Mouse (Mus musculus): ENCODE measurements around the gene Lcn9.
"Not testable (repeated sequence)": the region's sequence is repeated elsewhere in the genome, so short reads cannot be mapped to it uniquely, and the experiment has no call there.

Gene Lcn9

DNA sequence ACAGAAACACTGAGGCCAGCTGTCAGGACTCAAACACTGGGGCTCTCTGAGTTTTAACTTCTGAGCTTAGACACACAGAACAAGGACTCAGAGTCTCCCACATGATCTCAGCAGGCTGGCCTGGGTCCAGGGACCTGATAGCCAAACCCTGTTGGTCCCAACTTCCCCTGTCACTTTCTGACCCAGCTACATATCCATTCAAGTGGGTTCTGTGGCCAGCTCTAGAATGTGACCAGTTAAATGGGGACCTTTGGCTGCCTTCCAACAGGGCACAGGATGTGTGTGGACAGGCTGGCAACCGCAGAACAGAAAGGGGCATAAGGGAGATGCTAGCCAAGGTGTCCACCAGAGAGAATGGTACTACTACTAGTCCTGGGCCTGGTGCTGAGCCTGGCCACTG lies at the start of gene Lcn9:
Lcn9 (plus strand) TSS at position 348 of the 400 bp plus-strand sequence.
- DNase-seq, result peak; percentile 21

DNA sequence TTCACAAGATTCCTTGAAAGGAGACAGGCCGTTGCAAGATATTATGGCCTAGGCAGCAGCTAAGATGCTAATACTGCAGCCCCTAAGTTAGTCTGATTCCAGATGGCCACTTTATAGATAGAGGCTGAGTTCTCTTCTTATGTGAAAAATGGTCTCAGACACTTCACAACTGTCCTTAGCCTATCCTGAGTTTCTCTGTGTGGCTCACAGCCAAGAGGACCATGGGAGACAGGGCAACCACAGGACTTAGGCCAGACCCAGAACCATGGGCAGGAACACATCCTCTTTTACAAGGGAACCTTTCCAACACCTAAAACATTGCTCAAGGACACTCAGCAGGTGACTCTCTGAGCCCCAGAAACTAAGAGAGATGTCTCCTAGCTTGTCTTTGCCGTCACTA lies 49.4 kb upstream of the Lcn9 start:
- no peak for DNase-seq

DNA sequence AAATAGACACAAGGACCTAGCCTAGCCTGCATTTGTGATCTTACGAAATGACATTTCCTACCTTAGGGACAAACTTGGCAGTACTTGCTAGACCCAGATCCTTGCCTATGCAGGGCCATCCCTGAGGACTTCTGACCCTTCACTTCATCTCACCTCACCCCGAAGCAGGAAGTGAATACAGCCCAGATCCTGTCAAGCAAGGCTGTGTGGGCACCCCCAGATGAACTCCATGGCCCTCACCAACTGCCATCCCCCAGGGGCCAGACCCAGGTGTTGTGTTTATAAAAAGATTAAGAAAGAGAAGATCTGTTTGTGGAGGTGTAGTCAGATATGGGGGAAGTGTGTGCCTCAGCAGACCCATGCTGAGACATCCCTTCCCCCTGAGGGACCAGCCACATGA lies 48.3 kb upstream of the Lcn9 start:
- DNase-seq, result no peak

DNA sequence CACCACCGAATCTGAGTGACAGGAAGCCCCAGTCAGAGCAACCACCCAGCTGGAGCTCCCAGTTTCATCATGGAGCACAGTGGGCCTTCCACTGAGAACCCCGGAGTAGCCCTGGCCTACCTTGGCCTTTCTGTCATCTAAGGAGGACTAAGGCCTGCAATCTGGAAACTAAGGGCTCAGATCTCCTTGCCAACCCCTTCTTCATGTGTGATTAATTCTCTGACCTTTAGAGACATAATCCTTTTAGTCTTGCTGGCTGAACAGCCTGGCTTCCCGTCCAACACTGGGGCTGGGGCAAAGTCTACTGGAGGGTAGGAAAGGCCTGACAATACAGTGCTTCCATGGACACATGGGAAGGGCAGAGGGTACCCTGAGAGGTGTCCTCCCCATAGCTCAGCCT lies 47.0 kb upstream of the Lcn9 start:
- DNase-seq, result no peak

DNA sequence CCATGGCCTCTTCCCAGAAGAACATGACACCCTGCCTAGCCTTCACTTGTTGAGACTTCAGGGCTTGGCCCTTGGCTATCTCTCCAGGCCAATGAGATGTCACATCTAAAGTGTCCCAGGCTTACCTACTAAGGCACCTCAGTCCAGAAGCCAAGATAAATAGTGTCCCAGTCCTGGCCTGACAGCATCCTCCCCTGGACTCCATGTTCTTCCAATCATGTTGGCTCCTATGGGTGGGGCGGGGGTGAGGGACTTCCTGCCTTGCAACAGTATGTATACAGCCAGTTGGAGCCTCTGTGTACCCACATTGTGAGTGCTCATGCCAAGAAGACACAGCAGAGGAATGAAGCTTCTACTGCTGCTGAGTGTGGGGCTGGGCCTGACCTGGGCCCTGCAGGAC lies 46.2 kb upstream of the Lcn9 start, which contains the start of gene Lcn11:
Lcn11 (plus strand) TSS at position 301 of the 400 bp plus-strand sequence.
- DNase-seq, result no peak

DNA sequence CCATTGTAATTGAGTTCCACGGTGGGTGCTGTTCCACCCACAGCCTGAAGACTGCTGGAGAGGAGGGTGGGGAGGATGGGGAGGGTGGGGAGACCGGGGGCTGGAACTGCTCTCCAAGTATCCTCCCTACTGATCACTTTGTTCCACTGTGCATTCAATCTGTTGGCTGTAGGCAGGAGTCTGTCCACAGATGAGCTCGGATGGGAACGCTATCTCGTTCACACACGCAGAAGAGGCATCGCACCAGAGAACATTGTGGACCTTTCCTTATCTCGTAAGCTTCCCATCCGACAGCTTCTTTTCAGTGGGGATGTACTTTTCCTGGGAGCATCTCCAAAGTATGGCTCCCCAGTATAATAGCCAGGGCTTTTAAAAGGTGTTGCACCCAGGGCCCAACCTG lies 43.9 kb upstream of the Lcn9 start:
- no peak for DNase-seq

DNA sequence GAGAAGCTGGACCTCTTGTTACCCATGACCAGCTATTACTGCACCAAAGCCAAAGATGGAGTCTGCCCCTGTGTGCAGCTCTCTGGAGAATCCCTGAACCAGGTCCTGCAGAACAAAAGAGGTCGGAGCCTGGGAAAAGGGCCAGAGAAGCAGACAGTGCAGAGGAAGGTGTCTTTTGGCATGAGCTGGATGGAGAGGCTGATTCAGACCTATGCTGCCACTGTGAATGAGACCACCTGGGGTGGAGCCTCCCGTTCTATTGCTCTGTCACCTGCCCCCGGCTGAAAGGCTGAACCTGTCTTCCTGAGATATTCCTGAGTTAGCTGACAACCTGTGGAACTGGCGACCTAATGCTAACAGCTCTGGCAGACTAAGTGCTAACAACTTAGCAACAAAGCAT lies 42.0 kb upstream of the Lcn9 start:
- no peak for DNase-seq

DNA sequence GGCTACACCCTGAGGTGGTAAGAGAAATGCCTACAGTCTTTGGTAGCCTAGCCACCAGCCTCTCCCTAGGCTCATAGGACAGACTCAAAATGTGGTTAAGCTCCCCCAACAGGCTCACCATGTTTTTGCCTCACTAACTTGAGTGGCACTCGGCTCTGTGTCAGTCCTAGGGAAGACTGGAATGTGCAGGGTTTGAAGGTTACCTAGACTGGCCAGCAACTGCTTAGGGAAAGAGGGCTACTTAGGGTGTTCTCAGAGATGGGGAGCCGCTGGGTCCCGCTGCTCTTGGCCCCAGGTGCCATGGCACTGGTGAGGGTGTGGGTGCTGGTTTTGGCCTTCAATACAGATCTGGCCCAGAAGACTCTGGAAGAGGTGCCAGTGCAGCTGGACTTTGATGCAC lies 41.0 kb upstream of the Lcn9 start, which contains the start of gene Gm13539:
Gm13539 (plus strand) TSS at position 301 of the 400 bp plus-strand sequence.
- no peak for DNase-seq

DNA sequence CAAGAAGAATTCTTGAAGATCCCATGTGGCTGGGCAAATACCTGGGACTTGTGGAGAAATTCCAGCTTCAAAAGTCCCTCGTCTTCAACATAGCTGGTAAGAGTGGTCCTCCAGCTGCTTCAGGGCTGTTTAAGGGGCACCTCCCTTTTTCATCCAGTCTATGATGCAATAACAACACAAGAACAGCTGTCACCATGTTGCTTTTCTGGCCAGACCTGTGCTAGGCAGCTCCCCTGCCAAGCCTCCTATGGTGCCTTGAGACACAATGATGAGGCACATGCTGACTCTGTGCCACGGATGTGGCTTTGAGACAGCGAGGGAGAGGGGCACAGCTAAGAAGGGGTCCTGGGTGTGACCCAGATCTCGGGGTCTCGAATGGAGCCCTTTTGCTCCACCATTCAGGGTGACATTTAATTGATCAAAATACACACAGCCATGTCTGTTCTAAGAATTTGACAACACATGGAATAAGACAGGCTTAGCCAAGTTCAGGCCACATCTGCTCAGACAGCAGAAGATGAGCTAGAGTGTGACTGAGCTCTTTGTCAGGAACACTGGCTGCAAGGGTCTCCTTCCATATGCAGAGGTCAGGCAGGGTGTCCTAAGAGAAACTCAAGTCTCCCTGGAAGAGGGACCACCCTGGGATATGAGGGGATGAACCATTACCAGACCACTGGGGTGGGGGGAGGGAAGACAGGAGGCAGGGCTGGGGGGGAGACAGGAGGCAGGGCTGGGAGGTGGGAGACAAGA lies 37.2 kb upstream of the Lcn9 start:
- DNase-seq, result peak; percentile 23

DNA sequence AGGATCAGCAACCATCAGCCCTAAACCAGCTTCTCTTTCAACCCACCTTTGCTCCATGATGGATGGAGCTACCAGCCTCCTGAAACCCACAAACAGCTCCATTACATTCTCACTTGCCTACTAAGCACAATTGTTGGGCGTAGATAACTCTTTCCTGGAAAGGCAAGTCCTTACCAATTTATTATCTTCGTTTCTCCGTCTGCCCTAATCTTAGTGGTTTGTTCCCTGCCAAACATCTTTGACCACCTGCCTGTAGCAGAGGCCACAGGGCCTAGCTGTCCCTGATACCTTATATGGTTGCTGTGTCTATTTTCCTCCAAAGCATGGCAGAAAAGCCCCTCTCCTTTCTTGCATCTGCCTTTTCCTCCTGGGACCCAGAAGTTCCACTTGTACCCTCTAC lies 33.9 kb upstream of the Lcn9 start:
- no peak for DNase-seq

DNA sequence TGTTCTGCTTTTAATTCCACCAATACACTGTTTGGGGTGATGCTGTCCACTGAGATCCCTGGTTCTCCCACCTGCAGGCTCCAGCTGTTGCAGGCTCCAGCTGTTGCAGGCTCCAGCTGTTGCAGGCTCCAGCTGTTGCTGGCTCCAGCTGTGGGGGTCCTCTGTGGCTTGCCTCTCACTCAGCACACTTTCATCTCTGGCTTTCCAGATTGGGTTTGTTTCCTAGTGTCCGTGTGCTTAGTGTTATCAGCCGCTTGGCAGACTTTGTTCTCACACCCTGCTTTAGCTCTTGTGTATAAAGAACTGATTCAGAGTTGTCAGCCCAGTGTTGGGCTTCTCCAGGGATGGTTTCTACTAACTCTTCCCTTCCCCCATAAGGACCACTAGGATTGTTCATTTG lies 25.3 kb upstream of the Lcn9 start:
- no peak for DNase-seq

DNA sequence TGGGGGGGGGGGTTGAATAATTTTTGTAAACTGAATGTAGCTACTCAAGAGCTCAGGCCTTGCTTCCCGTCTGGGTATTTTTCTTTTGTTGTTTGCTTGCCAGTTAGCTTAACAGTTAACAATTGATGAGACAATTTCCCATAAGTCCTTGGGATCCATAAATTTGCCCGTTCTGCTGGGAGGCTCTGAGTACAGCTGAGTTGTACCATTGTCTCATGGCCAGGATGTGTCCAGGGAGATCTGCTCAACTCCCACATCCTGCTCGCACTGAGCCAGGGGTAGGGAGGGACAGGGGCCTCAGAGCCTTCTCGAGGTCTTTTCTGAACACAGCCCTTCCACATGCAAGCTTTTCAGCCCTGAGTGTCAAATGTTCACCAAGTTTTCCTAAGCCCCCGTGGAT lies 24.9 kb upstream of the Lcn9 start:
- DNase-seq, result no peak

DNA sequence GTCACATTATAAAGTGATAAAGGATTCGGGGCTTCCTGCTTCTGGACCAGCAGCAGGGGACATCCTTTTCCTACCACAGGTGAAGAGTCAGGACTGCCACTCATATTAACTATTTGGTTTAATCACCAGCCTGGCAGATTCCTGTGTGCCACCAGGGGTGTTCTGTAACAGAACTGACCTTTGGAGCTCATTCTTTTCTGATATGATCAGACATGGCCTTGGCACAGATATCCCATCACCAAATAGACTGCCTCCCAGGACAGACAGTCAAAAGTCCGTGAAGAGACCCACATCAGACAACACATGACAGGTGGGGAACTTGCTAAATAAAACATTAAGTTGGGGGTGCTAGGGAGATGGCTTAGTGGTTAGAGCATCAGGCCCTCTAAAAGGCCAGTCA lies 11.2 kb upstream of the Lcn9 start:
- no peak for DNase-seq

DNA sequence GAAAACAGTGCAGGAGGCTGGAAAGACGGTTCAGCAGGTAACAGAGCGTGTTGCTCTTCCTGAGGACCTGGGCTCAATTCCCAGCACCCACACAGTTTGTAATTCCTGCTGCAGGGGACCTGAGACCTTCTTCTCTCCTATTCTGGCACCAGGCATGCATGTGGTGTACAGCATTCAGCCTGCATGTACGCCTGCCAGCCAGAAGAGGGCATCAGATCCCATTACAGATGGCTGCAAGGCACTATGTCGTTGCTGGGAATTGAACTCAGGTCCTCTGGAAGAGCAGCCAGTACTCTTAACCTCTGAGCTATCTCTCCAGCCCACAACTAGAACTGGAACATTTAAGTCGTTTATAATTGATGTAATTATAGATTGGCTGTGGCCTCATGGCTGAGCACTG lies 9.6 kb upstream of the Lcn9 start:
- DNase-seq, result no peak

DNA sequence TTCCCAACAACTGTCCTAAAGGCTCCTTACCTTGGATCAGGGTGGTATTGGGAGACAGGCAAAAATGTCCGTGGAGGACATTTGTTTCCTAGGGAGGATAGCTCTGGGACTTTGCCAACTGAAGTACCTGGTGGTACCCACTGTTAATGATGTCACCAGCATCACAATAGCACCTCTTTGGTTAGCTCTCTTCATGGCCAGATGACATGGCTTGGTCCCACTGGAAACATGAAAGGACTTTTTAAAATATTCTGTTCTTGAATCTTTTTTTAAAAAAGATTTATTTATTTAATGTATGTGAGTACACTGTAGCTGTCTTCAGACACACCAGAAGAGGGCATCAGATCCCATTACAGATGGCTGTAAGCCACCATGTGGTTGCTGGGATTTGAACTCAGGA lies 7.2 kb upstream of the Lcn9 start, which contains the start of gene Glt6d1:
Glt6d1 (minus strand) TSS at position 101 of the 400 bp plus-strand sequence.
- not testable (repeated sequence) for DNase-seq

DNA sequence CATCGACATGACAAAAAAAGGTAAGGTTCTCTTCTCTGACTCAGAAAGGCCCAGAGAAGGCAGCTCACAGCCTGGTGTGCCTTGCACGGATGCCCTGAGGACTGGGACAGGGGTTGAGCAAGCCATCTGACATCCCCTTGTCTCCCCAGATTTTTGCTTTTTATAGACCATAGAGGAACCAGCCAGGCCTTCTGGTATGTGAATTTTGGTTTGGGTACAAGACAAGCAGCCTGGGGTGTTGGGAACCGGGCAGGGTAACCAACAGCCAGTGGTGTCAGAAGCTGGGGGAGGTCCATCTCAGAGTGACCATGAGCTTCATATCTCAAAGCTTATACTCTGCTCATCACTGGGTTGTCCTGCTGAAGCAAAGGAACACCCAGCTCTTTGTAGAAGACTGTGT lies 1.8 kb downstream of the Lcn9 start:
- no peak for DNase-seq

DNA sequence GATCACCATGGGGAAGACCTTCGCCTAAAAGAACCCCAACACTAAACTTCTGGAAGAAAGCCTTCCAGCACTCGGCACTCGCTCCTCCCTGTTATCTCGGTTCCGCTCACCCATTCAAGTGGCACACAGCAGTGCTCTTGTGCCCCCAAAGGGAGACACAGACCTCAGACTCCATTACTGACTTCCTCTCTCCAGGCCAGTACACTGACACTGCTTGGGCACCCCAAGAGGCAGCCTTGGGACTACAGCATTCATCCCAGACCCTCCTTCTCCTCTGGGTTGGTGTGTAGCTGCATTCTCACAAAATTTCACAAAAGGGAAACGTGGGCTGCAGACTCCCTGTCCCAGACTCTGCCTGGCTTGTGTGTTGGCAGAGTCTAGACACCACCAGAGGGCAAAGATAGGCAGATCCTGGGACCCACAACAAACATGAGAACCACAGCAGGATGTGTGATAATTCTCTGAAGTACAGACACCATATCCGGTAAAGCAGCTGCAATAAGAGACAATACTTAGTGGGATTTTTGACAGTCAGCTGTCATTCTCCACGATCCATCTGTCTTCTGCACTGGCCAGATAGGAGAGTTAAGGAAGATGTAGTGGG lies 5.5 kb downstream of the Lcn9 start:
- no peak for DNase-seq

DNA sequence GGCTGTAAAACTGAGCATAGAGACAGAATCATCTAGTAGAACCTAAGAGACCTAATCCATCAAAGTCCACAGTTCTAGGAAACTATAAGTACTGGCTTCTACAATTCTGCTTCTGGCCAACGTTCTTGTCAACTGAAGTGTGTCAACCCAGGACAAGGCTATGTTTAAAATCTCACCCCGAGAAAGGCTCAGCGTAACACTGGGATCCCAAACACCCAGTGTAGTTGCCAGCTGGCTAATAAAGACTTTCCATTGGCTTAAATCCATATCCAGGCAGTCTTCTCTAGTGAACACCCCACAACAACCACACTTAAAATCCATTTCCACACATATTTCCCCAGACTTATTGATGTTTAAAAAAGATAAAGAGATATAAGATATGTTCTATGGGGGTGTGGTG lies 7.8 kb downstream of the Lcn9 start:
- peak; percentile 76 for DNase-seq

DNA sequence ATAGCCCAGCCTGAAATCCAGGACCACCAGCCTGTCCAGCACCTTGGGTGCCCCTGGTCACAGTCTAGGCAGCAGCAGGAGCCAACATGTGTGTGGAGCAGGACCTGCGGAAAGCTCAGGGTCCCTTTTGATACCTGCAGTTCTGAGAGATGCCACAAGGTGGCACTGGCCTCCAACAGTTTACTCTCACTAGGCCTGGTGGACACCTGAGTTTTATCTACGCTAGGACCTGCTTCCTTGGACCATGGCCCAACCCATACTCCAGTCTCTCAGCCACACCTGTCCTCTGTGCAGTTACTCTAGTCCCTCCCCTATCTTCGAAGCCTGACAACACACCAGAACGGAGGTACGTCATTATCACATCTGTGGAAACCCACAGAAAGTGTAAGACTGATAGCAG lies 13.3 kb downstream of the Lcn9 start:
- DNase-seq, result peak; percentile 76

DNA sequence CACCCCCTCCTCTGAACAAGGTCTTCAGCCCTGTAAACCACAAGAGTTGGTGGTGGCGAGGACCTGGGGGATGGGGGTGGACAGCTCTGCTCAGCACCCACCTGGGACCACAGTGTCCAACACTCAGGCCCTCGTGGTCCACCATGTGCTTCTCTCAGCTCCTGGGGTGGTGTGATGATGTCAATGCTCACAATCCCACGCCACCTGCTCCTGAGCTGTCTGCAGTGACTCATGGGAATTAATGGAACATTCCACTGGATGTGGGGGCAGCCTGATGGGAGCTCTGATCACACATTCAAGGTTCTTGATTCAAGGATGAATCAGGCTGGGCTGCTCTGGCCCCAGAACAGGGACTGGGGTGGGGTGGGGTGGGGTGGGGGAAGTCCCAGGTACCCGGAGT lies 19.2 kb downstream of the Lcn9 start:
- no peak for DNase-seq

DNA sequence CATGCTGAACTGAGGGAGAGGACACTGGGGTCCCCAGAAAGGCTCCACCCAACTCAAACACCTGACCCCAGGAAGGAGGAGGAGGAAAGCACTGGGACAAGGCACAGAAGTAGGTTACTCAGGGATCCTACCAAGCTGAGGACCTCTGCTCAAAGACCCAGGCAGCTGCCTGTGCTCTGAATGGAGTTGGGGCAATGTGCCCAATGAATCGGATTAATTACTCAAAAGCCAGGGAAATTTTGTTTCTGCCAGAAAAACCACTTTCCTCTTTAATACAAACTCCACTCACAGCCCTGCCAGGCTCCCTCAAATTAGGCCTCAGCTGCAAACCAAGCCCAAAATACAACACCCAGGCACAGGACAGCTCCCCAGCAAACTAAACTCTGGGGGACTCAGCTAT lies 19.8 kb downstream of the Lcn9 start:
- no peak for DNase-seq

DNA sequence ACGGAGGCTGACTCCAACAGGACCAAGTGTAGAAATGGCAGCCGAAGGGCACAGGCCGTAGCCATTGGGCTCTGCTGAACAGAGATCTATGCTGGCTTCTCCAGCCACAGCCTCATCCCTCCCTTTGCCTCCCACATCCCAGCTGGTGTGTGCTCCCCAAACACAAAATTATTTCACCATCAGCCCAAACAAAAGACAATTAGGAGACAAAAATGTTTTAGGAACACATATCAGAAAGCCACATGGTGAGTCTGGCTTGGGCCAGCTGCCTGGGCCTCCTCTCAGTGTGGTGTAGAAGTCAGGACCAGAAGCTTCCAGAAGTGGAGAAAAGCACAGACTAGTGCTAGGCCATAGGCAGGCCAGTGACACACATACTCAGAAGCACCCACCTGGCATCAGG lies 21.1 kb downstream of the Lcn9 start:
- DNase-seq, result peak; percentile 27

DNA sequence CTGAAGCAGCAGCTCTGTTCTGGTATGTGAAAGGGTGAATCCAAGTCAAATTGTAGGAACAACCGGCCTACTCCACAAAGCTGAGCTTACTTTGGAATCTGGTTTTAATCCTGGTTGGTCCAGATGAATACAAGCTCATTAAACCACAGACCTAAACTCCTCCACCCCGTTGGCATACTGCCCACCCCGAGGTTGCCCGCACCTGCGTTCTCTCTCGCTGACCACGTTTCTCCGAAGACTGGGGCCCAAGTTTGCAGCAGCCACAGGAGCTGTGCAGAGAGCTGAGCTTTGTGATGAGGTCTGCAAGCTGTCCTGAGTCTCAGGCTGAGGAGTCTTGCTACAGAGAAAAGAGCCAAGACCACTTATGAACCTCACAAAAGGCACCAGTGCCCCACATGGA lies 23.6 kb downstream of the Lcn9 start:
- no peak for DNase-seq

DNA sequence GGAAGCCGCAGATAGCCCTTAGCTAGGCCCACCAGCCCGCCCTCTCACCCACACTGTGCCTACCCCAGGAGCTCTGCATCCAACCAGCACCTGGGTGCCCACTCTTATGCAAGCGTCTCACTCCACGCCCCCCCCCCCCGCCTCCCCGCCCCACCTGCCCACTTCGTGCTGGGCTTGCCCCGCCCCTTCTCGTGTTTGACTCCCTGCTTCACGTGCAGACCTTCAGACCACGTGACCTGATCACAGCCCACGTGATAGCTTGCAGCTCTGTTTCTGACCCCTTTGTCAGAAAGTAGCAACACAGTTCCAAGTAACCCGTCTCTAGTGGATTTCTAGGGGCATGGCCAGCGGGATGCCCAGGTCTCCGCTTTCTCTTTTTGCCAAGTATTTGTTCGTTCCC lies 24.3 kb downstream of the Lcn9 start, which contains the start of gene Sohlh1:
Sohlh1 (minus strand) TSS at position 23 of the 400 bp plus-strand sequence.
- no peak for DNase-seq

DNA sequence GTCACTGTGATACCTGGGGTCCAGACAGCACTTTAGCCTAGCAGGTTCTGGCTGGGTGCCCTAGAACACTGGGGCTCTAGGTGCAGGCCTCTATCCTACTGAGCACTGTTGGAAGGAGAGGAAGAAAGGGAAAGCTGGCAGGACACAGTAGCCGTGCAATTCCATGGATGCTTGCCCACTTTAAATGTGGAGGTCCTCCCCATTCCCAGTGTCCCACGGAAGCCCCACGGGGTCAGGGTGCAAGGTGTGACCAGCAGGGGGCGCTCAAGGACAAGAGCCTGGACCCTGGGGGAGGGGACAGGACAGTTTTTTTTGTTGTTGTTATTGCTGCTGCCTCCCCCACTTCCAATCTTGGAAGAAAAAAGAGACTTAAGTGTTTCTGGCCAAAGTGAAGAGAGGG lies 27.4 kb downstream of the Lcn9 start:
- peak; percentile 71 for DNase-seq
